Mouse (Mus musculus) heart, adult 2 months (tissue): Measurements from ENCODE around the gene Gprin2.

ENCODE experiments used
- CTCF ChIP-seq: fragments of 200-600 bp; IDR thresholded peaks from 2 replicates; pipeline ENCODE4 v1.8.1; 2022; ENCODE audit warnings: antibody characterized with exemption, mild to moderate bottlenecking, moderate library complexity
- EP300 ChIP-seq: fragments of 200-500 bp; IDR thresholded peaks from 2 replicates; pipeline ENCODE4 v1.6.1; 2011; ENCODE audit warnings: low read depth, low read length, control low read depth; ENCODE audit not compliant: insufficient read depth
- POLR2A ChIP-seq: fragments of 200-500 bp; IDR thresholded peaks from 2 replicates; pipeline ENCODE4 v1.6.1; 2011; ENCODE audit warnings: mild to moderate bottlenecking, low read depth, low read length, control low read depth; ENCODE audit not compliant: insufficient read depth

DNA sequence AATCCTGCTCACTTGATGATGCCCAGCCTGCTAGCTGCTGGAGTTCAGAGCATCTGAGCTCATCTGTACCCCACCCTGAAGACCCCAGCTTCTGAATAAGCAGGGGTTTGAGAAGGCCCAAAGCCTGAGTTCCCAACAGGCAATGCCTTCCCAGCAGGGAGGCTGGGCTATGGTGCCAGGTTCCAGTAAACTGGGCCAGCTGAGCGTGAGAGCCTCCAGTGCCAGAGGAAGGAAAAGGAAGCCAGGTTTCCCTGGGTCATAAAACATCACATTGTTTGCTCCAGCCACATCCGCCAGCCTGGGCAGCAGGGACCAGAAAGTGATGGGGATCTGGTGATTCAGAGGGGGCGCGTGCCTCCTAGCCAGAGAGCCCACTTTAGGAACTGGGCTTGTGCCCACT lies 25.1 kb upstream of the Gprin2 start:
- TF ChIP-seq CTCF (no peak), POLR2A (no peak), EP300 (no peak)
